Mouse (Mus musculus) stomach, embryonic 14.5 days (tissue): ENCODE measurements around the gene Tmem175. TPM values are rescaled to one million over a fixed set of nuclear protein-coding genes. Genes with fewer than 3 reads are reported as not detected.
A peak's percentile ranks its signal among the peaks of the same experiment; 100 is the strongest.

ENCODE experiments used
- ATAC-seq: fragments of 200-750 bp; cut with Nextera tagmentation; 2 replicates; pipeline ENCODE4 v1.8.0; 2017; ENCODE audit warnings: low read depth, moderate TSS enrichment; ENCODE audit not compliant: insufficient number of reproducible peaks, insufficient read depth, low FRiP score
- H3K27ac ChIP-seq: fragments of 300-500 bp; sonication (generic); 2 replicates; pipeline ENCODE4 v1.5.1; 2014; ENCODE audit warnings: mild to moderate bottlenecking, low read length, moderate library complexity, mixed read lengths
- H3K27me3 ChIP-seq: fragments of 300-500 bp; sonication (generic); 2 replicates; pipeline ENCODE4 v1.6.1; 2014; ENCODE audit warnings: low read length, control low read depth, mixed read lengths; ENCODE audit not compliant: control insufficient read depth, insufficient read depth
- H3K36me3 ChIP-seq: fragments of 300-500 bp; sonication (generic); 2 replicates; pipeline ENCODE4 v1.6.1; 2014; ENCODE audit warnings: mild to moderate bottlenecking, control low read depth, low read length, moderate library complexity, mixed read lengths; ENCODE audit not compliant: control insufficient read depth, insufficient read depth
- H3K4me1 ChIP-seq: fragments of 300-500 bp; sonication (generic); 2 replicates; pipeline ENCODE4 v1.6.1; 2014; ENCODE audit warnings: low read length, control low read depth, mixed read lengths; ENCODE audit not compliant: control insufficient read depth, insufficient read depth
- H3K4me2 ChIP-seq: fragments of 300-500 bp; sonication (generic); replicated peaks from 2 replicates; pipeline ENCODE4 v1.6.1; 2014; ENCODE audit warnings: low read depth, low read length, control low read depth
- H3K4me3 ChIP-seq: fragments of 300-500 bp; sonication (generic); 2 replicates; pipeline ENCODE4 v1.5.1; 2014; ENCODE audit warnings: low read depth, low read length, control low read depth
- H3K9ac ChIP-seq: fragments of 300-500 bp; sonication (generic); replicated peaks from 2 replicates; pipeline ENCODE4 v1.6.1; 2014; ENCODE audit warnings: low read depth, mild to moderate bottlenecking, control low read depth, low read length, moderate library complexity, mixed read lengths
- H3K9me3 ChIP-seq: fragments of 300-500 bp; sonication (generic); 2 replicates; pipeline ENCODE4 v1.6.1; 2016; ENCODE audit warnings: low read depth, low read length, control low read depth; ENCODE audit not compliant: control insufficient read depth
- WGBS: fragments of 180-500 bp; shearing (Covaris S2); extraction: QIAGEN DNeasy Blood & Tissue Kit; methylation state at CpG from one replicate; pipeline ENCODE4 v1.1.7; 2014; 5-methylcytosine and 5-hydroxymethylcytosine counted together
- polyA plus RNA-seq: library from polyadenylated mRNA; unstranded; fragments of >200 nt; fragmentation: Nextera tagmentation; extraction: Ambion mirVana; gene quantifications from 2 replicates; pipeline ENCODE4 v1.2.1, GENCODE M21; 2014

The Tmem175 gene
- polyA plus RNA-seq, 1 experiment from 2014 or later, result 35.2 TPM

DNA sequence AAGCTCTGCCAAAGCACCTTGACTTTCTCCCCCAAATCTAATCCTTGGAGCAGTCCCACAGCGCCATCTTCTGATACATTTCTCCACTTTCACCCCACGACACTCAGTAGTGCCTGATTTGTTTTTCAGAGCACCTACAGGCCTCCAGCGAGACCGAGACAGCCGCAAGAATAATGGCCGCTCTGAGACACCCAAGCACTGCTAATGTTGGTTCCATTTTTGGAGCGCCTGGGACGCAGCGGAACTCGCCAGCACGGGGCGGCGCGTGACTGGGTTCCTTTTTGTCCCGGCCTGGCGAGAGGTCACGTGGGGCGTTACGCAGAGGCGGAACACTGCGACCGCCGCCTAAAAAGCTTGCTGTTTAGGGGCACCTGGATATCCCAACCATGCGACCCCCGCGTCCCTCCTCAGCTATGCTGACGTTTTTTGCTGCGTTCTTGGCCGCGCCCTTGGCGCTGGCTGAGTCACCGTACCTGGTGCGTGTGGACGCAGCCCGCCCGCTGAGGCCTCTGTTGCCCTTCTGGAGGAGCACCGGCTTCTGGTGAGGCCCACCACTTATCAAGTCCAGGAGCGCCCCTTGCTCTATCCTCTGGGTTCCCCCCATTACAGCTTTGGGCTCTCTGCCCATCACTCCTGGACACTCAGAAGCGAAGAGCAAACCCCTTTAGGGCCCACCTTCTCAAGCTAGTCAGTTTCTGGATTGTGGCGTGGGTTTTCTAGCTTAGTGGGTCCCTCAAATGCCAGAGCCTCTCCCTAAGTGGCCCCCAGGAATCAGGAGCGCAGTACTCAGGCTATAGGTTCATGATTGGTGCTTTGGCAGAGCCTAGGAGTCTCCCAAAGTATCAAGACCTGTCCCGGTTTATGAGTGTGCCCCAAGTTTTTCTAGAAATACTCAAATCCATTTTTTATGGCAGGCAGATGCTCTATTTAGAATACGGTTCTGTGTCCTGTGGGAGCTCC is 39.7 kb downstream of the Tmem175 start, which contains the start of gene Dgkq:
Gene Dgkq (minus strand): TSS at position 696 of the 960 bp plus-strand sequence.
- H3K4me1 ChIP-seq, result 0 out of 2 replicates have a peak, but pooled peaks cover 6% of the 10 kb centered on the region
- H3K4me2 ChIP-seq, result peak within 1 kb of the TSS; percentile 76
- H3K27me3 ChIP-seq, result no peaks in the 10 kb centered on the region
- H3K27ac ChIP-seq, result peak within 1 kb of the TSS; percentile 87
- no peaks in the 10 kb centered on the region for H3K9me3 ChIP-seq
- H3K9ac ChIP-seq, result peak within 1 kb of the TSS; percentile 65
- WGBS, result 5% methylated on average over 43 of the region's 43 CpGs
- 0 out of 2 replicates have a peak, but pooled peaks cover 5% of the 10 kb centered on the region for H3K36me3 ChIP-seq
- peak within 1 kb of the TSS; percentile 49 for H3K4me3 ChIP-seq
- ATAC-seq, result peak; percentile 85

DNA sequence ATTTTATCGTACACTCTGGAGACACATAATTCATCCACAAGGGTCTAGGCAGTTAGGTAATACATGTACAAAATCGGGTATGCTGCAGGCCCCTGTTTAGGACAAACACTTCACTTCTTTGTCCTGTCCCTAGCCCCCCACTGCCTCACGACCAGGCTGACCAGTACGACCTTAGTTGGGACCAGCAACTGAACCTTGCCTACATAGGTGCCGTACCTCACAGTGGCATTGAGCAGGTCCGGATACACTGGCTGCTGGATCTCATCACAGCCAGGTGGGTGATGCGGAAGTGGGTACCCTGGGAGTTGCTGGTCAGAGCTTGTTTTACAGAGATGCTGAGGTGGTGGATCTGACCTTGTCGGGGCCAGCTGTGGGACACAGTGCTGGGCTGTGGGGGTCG is 40.4 kb downstream of the Tmem175 start:
- Histone ChIP-seq H3K4me1 (0 out of 2 replicates have a peak, but pooled peaks cover 6% of the 10 kb centered on the region), H3K9ac (no peak overlapping the region), H3K36me3 (0 out of 2 replicates have a peak, but pooled peaks cover 5% of the 10 kb centered on the region), H3K27me3 (no peaks in the 10 kb centered on the region), H3K9me3 (no peaks in the 10 kb centered on the region), H3K4me2 (peak overlapping the region; percentile 76), H3K27ac (no peak overlapping the region), H3K4me3 (peak overlapping the region; percentile 49)
- WGBS, result 78% methylated on average over 9 of the region's 9 CpGs
- no peak for ATAC-seq

DNA sequence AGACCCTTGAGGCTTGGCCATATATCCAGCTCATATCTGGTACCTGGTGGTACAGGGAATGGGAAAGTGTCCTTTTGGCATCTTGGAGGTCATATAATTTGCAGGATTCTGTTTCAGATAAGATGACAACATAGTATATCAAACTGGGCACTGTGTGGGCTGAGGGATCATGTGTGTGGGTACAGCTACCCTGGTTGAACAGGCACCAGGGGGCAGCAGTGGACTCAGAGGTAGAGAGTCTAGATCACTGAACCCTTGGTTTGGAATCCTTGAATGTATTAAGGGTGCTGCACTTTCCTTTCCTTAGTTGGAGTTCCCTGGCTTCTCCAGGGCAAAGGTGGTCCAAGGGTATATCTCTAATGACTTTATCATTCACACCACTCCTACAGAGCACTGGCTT is 41.2 kb downstream of the Tmem175 start:
- Histone ChIP-seq H3K4me3 (no peak overlapping the region), H3K9ac (no peak overlapping the region), H3K4me2 (no peak overlapping the region), H3K27ac (no peak overlapping the region), H3K4me1 (0 out of 2 replicates have a peak, but pooled peaks cover 6% of the 10 kb centered on the region), H3K27me3 (no peaks in the 10 kb centered on the region), H3K9me3 (no peaks in the 10 kb centered on the region), H3K36me3 (0 out of 2 replicates have a peak, but pooled peaks cover 5% of the 10 kb centered on the region)
- 0 out of 2 replicates have a peak, but pooled peaks have one; percentile 25 for ATAC-seq

DNA sequence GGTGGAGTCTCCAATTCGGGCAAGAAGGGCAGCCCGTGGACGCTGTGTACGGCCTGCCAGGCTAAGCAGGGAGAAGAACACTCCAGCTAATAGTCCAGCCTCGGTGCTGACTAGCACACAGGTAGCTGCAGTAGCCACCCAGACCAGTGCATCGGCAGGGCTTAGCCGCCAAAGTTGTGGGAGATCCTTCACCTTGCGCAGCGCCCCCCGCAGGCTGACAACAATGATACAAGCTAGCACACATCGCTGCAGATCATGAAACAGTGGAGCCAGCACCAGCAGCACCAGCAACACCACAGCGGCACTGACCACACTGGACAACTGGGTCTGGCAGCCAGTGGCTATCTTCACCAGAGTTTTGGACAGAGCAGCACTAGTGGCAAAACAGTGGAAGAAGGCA is 42.2 kb downstream of the Tmem175 start:
- 0 out of 2 replicates have a peak, but pooled peaks cover 7% of the 10 kb centered on the region for H3K4me1 ChIP-seq
- 0 out of 2 replicates have a peak, but pooled peaks cover 5% of the 10 kb centered on the region for H3K36me3 ChIP-seq
- H3K4me3 ChIP-seq, result no peak overlapping the region
- WGBS, result 95% methylated on average over 12 of the region's 12 CpGs
- no peak overlapping the region for H3K4me2 ChIP-seq
- no peaks in the 10 kb centered on the region for H3K9me3 ChIP-seq
- no peaks in the 10 kb centered on the region for H3K27me3 ChIP-seq
- no peak overlapping the region for H3K9ac ChIP-seq
- H3K27ac ChIP-seq, result no peak overlapping the region
- ATAC-seq, result no peak

DNA sequence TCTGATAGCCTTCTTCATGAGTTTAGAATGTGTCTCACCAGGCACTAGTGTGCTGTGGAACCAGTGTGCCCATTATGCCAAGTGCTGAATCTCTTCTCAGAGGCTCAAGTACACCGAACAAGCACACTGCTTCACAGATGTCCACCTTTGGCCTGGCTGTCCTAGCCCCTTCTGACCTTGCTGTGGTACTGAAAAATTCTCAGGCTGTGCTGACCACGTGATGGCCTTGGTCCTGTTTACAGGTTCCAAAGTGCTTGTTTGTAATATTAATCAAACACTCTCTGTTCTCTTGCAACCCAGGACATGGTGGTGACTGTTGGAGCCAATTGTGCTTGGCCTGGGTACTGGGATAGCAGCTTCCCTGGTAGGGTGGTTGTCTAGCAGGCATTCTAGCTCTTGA is 45.1 kb downstream of the Tmem175 start:
- no peak overlapping the region for H3K4me3 ChIP-seq
- no peak for ATAC-seq
- H3K4me1 ChIP-seq, result peaks cover 14% of the 10 kb centered on the region; the same call in 1 of the 2 replicates
- H3K27me3 ChIP-seq, result no peaks in the 10 kb centered on the region
- H3K4me2 ChIP-seq, result no peak overlapping the region
- H3K9me3 ChIP-seq, result no peaks in the 10 kb centered on the region
- 71% methylated on average over 2 of the region's 2 CpGs for WGBS
- H3K9ac ChIP-seq, result no peak overlapping the region
- no peak overlapping the region for H3K27ac ChIP-seq
- H3K36me3 ChIP-seq, result 0 out of 2 replicates have a peak, but pooled peaks cover 5% of the 10 kb centered on the region

DNA sequence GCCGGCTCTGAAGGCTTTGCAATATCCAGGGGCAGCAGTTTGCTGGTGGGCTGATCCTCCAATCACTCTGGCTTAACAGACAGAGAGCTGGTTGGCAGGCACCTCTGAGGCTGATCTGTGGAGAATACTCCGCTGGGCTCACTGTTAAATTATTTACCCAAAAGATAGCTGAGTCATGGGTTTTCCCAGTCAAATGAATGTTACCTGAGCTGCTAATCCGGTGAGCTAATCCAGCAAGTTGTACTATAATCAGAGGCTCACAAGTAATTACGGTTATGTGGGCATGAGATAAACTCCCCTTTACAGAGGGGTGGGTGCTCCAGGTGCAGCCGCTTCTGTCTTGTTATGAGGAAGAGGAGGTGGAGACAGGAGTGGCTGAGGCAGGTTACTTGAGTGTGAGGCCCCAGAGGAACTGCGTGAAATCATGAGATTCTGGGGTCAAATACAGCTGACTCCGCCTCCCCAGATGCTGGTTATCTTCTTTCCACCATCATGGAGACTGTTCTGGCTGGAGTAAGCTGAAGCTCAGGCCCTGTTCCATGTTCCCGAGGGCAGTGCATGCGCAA is 45.8 kb downstream of the Tmem175 start, which contains the start of gene Slc26a1:
Gene Slc26a1 (minus strand): TSS at position 319 of the 566 bp plus-strand sequence.
- Histone ChIP-seq H3K4me1 (peaks cover 9% of the 10 kb centered on the region; the same call in 1 of the 2 replicates), H3K27me3 (no peaks in the 10 kb centered on the region), H3K4me2 (no peak within 1 kb of the TSS), H3K36me3 (0 out of 2 replicates have a peak, but pooled peaks cover 5% of the 10 kb centered on the region), H3K9me3 (no peaks in the 10 kb centered on the region), H3K4me3 (no peak within 1 kb of the TSS), H3K9ac (no peak within 1 kb of the TSS), H3K27ac (no peak within 1 kb of the TSS)
- WGBS, result 63% methylated on average over 9 of the region's 9 CpGs
- ATAC-seq, result no peak

DNA sequence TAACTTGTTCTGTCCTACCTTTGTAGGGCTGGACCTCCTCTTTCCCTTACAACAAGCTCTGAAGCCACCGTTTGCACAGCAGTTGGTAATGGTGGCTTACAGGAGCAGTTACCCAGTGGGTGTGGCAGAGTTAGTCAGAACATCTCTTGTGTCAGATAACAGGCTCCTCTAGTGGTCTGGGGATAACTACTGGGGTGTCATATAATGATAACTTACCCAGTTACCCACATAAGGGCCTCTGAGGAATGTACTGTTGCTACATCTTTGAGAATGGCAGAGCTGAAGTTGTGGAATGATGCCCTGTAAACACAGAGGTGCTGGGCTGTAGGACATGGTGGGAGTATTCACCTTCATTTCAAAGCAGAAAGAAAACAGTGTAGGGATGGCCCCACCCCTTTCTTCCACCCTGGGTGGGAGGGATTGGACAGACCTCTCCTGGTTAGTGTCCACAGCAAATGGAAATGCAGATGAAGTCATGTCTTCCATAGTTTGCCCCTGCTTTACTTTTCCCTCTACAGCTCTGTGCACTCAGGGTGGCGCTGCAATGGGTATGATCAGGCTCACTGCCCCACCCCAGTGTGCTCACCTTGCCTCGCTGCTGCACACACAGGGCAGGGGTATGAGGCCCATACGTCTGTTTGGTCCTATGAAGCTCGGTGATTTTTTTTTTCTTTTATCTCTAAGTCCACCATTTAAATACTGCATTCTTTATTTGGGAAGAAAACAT is 47.4 kb downstream of the Tmem175 start:
- ATAC-seq, result peak; percentile 57
- Histone ChIP-seq H3K4me2 (peak overlapping the region; percentile 61), H3K9ac (peak overlapping the region; percentile 14; the same call in 1 of the 2 replicates), H3K9me3 (no peaks in the 10 kb centered on the region), H3K4me3 (peak overlapping the region; percentile 31), H3K27ac (peak overlapping the region; percentile 67), H3K27me3 (no peaks in the 10 kb centered on the region), H3K4me1 (peaks cover 9% of the 10 kb centered on the region; the same call in 1 of the 2 replicates), H3K36me3 (0 out of 2 replicates have a peak, but pooled peaks cover 2% of the 10 kb centered on the region)
- WGBS, result 10% methylated on average over 5 of the region's 5 CpGs
